Mouse (Mus musculus): Measurements from ENCODE around the gene March2. TPM values are rescaled to one million over a fixed set of nuclear protein-coding genes. Genes with fewer than 3 reads are reported as not detected.

The March2 gene
- polyA plus RNA-seq, 1 experiment, result 60.9 TPM

DNA sequence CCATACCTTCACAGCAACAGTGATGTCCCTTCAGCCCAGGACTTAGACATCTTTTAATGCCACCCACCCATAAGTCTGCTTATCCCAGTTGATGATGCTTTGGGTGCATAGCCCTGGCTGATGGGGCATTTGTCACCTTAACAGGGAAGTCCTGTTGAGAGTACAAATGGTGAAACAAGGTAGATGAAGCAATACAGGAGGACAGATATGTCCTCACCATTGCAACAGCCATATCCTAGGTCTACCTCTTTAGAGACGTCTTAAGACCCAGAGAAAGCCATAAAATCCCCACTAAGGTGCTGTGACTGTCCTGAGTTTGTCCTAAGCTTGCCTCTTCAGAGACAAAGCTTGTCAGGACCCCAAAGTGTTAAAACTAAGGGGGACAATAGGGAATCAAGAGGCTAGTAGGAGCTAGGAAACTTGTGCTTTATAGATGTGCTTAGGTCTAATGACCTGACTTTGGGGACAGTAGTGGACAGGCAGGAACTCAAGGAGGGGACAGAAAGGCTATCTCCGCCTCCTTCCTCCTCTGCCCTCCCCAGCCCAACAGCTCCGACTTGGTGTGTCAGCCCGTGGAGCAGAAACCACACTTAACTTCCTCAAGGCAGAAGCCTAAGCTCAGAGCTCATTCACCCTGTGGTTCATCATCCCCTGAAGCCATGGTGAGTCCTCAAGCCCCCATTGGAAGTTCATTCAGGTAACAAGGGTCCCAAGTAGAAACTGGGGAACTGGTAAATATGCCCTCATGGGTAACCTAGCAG lies 80.8 kb downstream of the March2 start, which contains the start of gene Pram1:
TSS of gene Pram1 (plus strand) at position 541 of the 761 bp plus-strand sequence.
- H3K4me3 ChIP-seq (ENCODE audit: low read depth, low read length), result no peak within 1 kb of the TSS
- 70% methylated on average over 4 of the region's 4 CpGs for WGBS
- H3K4me1 ChIP-seq (ENCODE audit: control insufficient read depth, insufficient read depth, insufficient read length, low read length), result no peaks in the 10 kb centered on the region
- TF ChIP-seq CTCF (IDR thresholded peaks at IDR 0.05; ENCODE audit: extremely low read depth, insufficient read length, insufficient replicate concordance, low read depth, low read length), result no peak
- TF ChIP-seq POLR2A (IDR thresholded peaks at IDR 0.05; ENCODE audit: low read depth, low read length), result no peak
- H3K27me3 ChIP-seq (ENCODE audit: control insufficient read depth, insufficient read depth, low read length), result no peaks in the 10 kb centered on the region
- H3K36me3 ChIP-seq (ENCODE audit: control insufficient read depth, insufficient read depth, low read length), result no peaks in the 10 kb centered on the region
- 0 out of 2 replicates have a peak within 1 kb of the TSS, but pooled peaks have one; percentile 18 for H3K27ac ChIP-seq (ENCODE audit: insufficient read depth, low read depth, low read length)

- Histone ChIP-seq H3K4me1 (ENCODE audit: control insufficient read depth, insufficient read depth, insufficient read length, low read length) (no peaks in the 10 kb centered on the region), H3K36me3 (ENCODE audit: control insufficient read depth, insufficient read depth, low read length) (no peaks in the 10 kb centered on the region), H3K4me3 (ENCODE audit: low read depth, low read length) (no peak overlapping the region), H3K27ac (ENCODE audit: insufficient read depth, low read depth, low read length) (no peak overlapping the region), H3K27me3 (ENCODE audit: control insufficient read depth, insufficient read depth, low read length) (no peaks in the 10 kb centered on the region)
- 72% methylated on average over 2 of the region's 2 CpGs for WGBS
- TF ChIP-seq POLR2A (IDR thresholded peaks at IDR 0.05; ENCODE audit: low read depth, low read length) (no peak), CTCF (IDR thresholded peaks at IDR 0.05; ENCODE audit: extremely low read depth, insufficient read length, insufficient replicate concordance, low read depth, low read length) (no peak)
These were observed 81.4 kb downstream of the March2 start for GRCm38 (mm10) chr17:33637038-33637437.

Other genes with a start within 250 kb of the March2 start
- 22.9 and 28.2 TPM in 2 replicates for gene Adamts10, start 194.5 kb downstream of the March2 start, polyA plus RNA-seq (2012; rRNA removed)
- gene Myo1f, start 163.0 kb downstream of the March2 start, polyA plus RNA-seq (2012; rRNA removed), result 3.7 and 5.1 TPM in 2 replicates
- 20.0 and 33.1 TPM in 2 replicates for gene Zfp414, start 89.6 kb downstream of the March2 start, polyA plus RNA-seq (2012; rRNA removed)
- gene Pram1, start 80.6 kb downstream of the March2 start, polyA plus RNA-seq (2012; rRNA removed), result 0.60 and 1.3 TPM in 2 replicates
- 54.5 and 91.7 TPM in 2 replicates for gene Hnrnpm, start 31.8 kb downstream of the March2 start, polyA plus RNA-seq (2012; rRNA removed)
- gene Rab11b, start 41.9 kb upstream of the March2 start, polyA plus RNA-seq (2012; rRNA removed), result 171 and 431 TPM in 2 replicates
- gene Angptl4, start 63.2 kb upstream of the March2 start, polyA plus RNA-seq (2012; rRNA removed), result 14.7 and 57.3 TPM in 2 replicates
- gene Kank3, start 91.8 kb upstream of the March2 start, polyA plus RNA-seq (2012; rRNA removed), result 20.6 and 21.1 TPM in 2 replicates
- gene Rps28, start 105.9 kb upstream of the March2 start, polyA plus RNA-seq (2012; rRNA removed), result 296 and 444 TPM in 2 replicates
- 337 and 417 TPM in 2 replicates for gene Ndufa7, start 105.9 kb upstream of the March2 start, polyA plus RNA-seq (2012; rRNA removed)
- gene Cd320, start 124.4 kb upstream of the March2 start, polyA plus RNA-seq (2012; rRNA removed), result 14.9 and 22.1 TPM in 2 replicates
- not detected in 2 replicates for gene Gm7029, start 155.2 kb upstream of the March2 start, polyA plus RNA-seq (2012; rRNA removed)
- 3.9 and 7.5 TPM in 2 replicates for gene Kifc1, start 172.0 kb upstream of the March2 start, polyA plus RNA-seq (2012; rRNA removed)
- not detected in 2 replicates for gene Platr17, start 186.5 kb upstream of the March2 start, polyA plus RNA-seq (2012; rRNA removed)
- gene Daxx, start 190.7 kb upstream of the March2 start, polyA plus RNA-seq (2012; rRNA removed), result 20.7 and 48.6 TPM in 2 replicates
- gene Tapbp, start 197.2 kb upstream of the March2 start, polyA plus RNA-seq (2012; rRNA removed), result 151 and 367 TPM in 2 replicates
- gene Zbtb22, start 197.2 kb upstream of the March2 start, polyA plus RNA-seq (2012; rRNA removed), result 64.1 and 134 TPM in 2 replicates
- 45.3 and 60.7 TPM in 2 replicates for gene Rgl2, start 210.9 kb upstream of the March2 start, polyA plus RNA-seq (2012; rRNA removed)
- gene Pfdn6, start 221.7 kb upstream of the March2 start, polyA plus RNA-seq (2012; rRNA removed), result 9.3 and 19.4 TPM in 2 replicates
- gene Wdr46, start 222.0 kb upstream of the March2 start, polyA plus RNA-seq (2012; rRNA removed), result 10.0 and 12.4 TPM in 2 replicates
- 14.8 and 24.6 TPM in 2 replicates for gene B3galt4, start 232.8 kb upstream of the March2 start, polyA plus RNA-seq (2012; rRNA removed)
- gene Vps52, start 237.1 kb upstream of the March2 start, polyA plus RNA-seq (2012; rRNA removed), result 28.4 and 52.3 TPM in 2 replicates
- 509 and 766 TPM in 2 replicates for gene Rps18, start 237.3 kb upstream of the March2 start, polyA plus RNA-seq (2012; rRNA removed)

Measured in small intestine, adult 2 months (tissue).